8 mouse cellular contexts compared by ENCODE assay signal in the genomic region with DNA sequence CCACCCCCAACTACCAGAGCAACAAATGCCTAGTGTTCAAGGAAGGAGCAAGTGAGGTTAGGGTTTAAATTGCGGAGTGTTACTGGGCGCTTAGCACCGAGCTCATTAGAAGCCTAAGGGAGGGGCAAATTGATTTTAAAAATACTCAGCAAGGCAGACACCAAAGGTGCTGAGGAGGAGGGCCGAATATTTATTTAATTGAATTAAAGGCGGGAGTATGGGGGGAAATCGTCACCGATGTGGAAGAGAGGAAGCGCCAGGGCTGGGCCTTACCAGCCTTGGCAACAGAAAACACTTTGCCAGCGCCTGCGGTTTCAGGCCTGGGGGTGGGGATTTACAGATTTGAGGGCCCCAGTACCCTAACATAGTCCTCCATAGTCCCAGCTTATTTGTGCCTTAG. TPM values are rescaled to one million over a fixed set of nuclear protein-coding genes. Genes with fewer than 3 reads are reported as not detected.
DNase-seq lines count a peak whose midpoint lies in the region; ATAC-seq and TF ChIP-seq lines count a peak whose summit lies in the region.

No protein-coding gene starts in this region.

- H3K9me3 ChIP-seq in heart, embryonic 15.5 days (replicated peaks), result no peaks in the 10 kb centered on the region
- no peaks in the 10 kb centered on the region for H3K9me3 ChIP-seq in midbrain, embryonic 13.5 days
- no peaks in the 10 kb centered on the region for H3K9me3 ChIP-seq in stomach, embryonic 16.5 days (replicated peaks; ENCODE audit: control insufficient read depth, low read length)

- ATAC-seq in heart, embryonic 15.5 days (replicated peaks; ENCODE audit: insufficient number of reproducible peaks, insufficient read depth, low FRiP score, low read depth), result no peak
- peak; percentile 31 for ATAC-seq in midbrain, embryonic 13.5 days
- no peak for ATAC-seq in stomach, embryonic 16.5 days (ENCODE audit: insufficient read depth, low FRiP score)

- WGBS in heart, embryonic 15.5 days, result 14% methylated on average over 10 of the region's 10 CpGs
- WGBS in midbrain, embryonic 13.5 days, result 22% methylated on average over 10 of the region's 10 CpGs
- 18% methylated on average over 10 of the region's 10 CpGs for WGBS in stomach, embryonic 16.5 days

- H3K4me3 ChIP-seq in C2C12 (ENCODE audit: insufficient read depth, poor library complexity, severe bottlenecking), result peak overlapping the region; percentile 2
- H3K4me3 ChIP-seq in heart, embryonic 15.5 days, result peak overlapping the region; percentile 71
- peak overlapping the region; percentile 68 for H3K4me3 ChIP-seq in left cerebral cortex, adult 2 months
- peak overlapping the region; percentile 66 for H3K4me3 ChIP-seq in midbrain, embryonic 13.5 days (replicated peaks)
- peak overlapping the region; percentile 66 for H3K4me3 ChIP-seq in stomach, embryonic 16.5 days (replicated peaks; ENCODE audit: low read length)

- peak overlapping the region; percentile 61 for H3K4me2 ChIP-seq in heart, embryonic 15.5 days
- peak overlapping the region; percentile 59 for H3K4me2 ChIP-seq in midbrain, embryonic 13.5 days (replicated peaks)
- peak overlapping the region; percentile 50 for H3K4me2 ChIP-seq in stomach, embryonic 16.5 days (ENCODE audit: low read depth, low read length)

- peak overlapping the region; percentile 97 for H3K27ac ChIP-seq in heart, embryonic 15.5 days
- peak overlapping the region; percentile 92 for H3K27ac ChIP-seq in left cerebral cortex, adult 2 months
- peak overlapping the region; percentile 96 for H3K27ac ChIP-seq in midbrain, embryonic 13.5 days
- peak overlapping the region; percentile 96 for H3K27ac ChIP-seq in stomach, embryonic 16.5 days (ENCODE audit: low read length)

- no peaks in the 10 kb centered on the region for H3K36me3 ChIP-seq in C2C12 (ENCODE audit: control insufficient read depth, insufficient read depth)
- H3K36me3 ChIP-seq in heart, embryonic 15.5 days, result no peaks in the 10 kb centered on the region
- H3K36me3 ChIP-seq in midbrain, embryonic 13.5 days, result no peaks in the 10 kb centered on the region
- no peaks in the 10 kb centered on the region for H3K36me3 ChIP-seq in stomach, embryonic 16.5 days (ENCODE audit: control insufficient read depth, insufficient read depth, low read length)

- DNase-seq in 3134 (ENCODE audit: extremely low read depth, insufficient read length, low spot score), result peak; percentile 43
- peak; percentile 24 for DNase-seq in cerebellum, adult 8-10 months
- DNase-seq in left cerebral cortex, adult 2 months (ENCODE audit: extremely low spot score in 1 of 2, low spot score in 2 of 2), result peak in 1 of 2 experiments; percentile 15
- no peak for DNase-seq in ovary, adult 18-20 months (ENCODE audit: low spot score)

- no peak overlapping the region for H3K9ac ChIP-seq in heart, embryonic 15.5 days
- H3K9ac ChIP-seq in midbrain, embryonic 13.5 days (replicated peaks), result peak overlapping the region; percentile 83; the same call in 1 of the 2 replicates
- 0 out of 2 replicates have a peak overlapping the region, but pooled peaks have one; percentile 84 for H3K9ac ChIP-seq in stomach, embryonic 16.5 days (ENCODE audit: low read length)

- H3K79me3 ChIP-seq in C2C12 (ENCODE audit: low read depth), result peaks cover 32% of the 10 kb centered on the region

- no peaks in the 10 kb centered on the region for H3K27me3 ChIP-seq in C2C12 (ENCODE audit: control insufficient read depth, insufficient read depth, insufficient read length)
- H3K27me3 ChIP-seq in heart, embryonic 15.5 days, result no peaks in the 10 kb centered on the region
- H3K27me3 ChIP-seq in midbrain, embryonic 13.5 days, result no peaks in the 10 kb centered on the region
- no peaks in the 10 kb centered on the region for H3K27me3 ChIP-seq in stomach, embryonic 16.5 days (ENCODE audit: control insufficient read depth, insufficient read depth, low read length)

- H3K79me2 ChIP-seq in C2C12 (ENCODE audit: control insufficient read depth, insufficient read depth), result peaks cover 37% of the 10 kb centered on the region

- no peak for TF ChIP-seq CTCF in C2C12 (IDR thresholded peaks at IDR 0.05; ENCODE audit: control insufficient read depth, insufficient read depth, insufficient read length)
- TF ChIP-seq CTCF in left cerebral cortex, adult 2 months (IDR thresholded peaks at IDR 0.05), result no peak

- intact Hi-C loops in left cerebral cortex, adult 2 months (cut with DNase I), result loop anchor here (1.0 to 10.0 kb wide), 6 partner anchors 59 to 715 kb away; no protein-coding TSS in a partner anchor

- H3ac ChIP-seq in C2C12 (ENCODE audit: control insufficient read depth, insufficient read length, low read depth), result no peak overlapping the region

- peaks cover 18% of the 10 kb centered on the region for H3K4me1 ChIP-seq in heart, embryonic 15.5 days (replicated peaks)
- peaks cover 19% of the 10 kb centered on the region for H3K4me1 ChIP-seq in midbrain, embryonic 13.5 days (replicated peaks)
- peaks cover 9% of the 10 kb centered on the region; the same call in 1 of the 2 replicates for H3K4me1 ChIP-seq in stomach, embryonic 16.5 days (ENCODE audit: control insufficient read depth, insufficient read depth, low read length)

TF ChIP-seq in C2C12, 6 proteins besides CTCF, POLR2A, EP300 and RAD21:
- TF ChIP-seq FOSL1 (IDR thresholded peaks at IDR 0.05; ENCODE audit: insufficient read depth, low read length, poor library complexity, severe bottlenecking), result no peak
- TF ChIP-seq USF1 (IDR thresholded peaks at IDR 0.05; ENCODE audit: low read depth), result no peak
- no peak for TF ChIP-seq MYOD1 (IDR thresholded peaks at IDR 0.05; ENCODE audit: control insufficient read depth, insufficient read length, low read depth)
- TF ChIP-seq MAX (IDR thresholded peaks at IDR 0.05), result no peak
- no peak for TF ChIP-seq CEBPB (IDR thresholded peaks at IDR 0.05; ENCODE audit: low read depth)
- no peak for TF ChIP-seq MYOG (IDR thresholded peaks at IDR 0.05; ENCODE audit: control insufficient read depth, extremely low read depth, insufficient read length)

RNA-seq across cellular contexts. Expression of gene Tbl1x, which starts 1.0 kb away (rescaled TPM):
- 33.9 TPM for polyA plus RNA-seq in C2C12 (2012; fragmentation: generic; extraction: Trizol)
- polyA plus RNA-seq in heart, embryonic 15.5 days (2015; fragmentation: Nextera tagmentation; extraction: Ambion mirVana), result 53.3 and 63.4 TPM in 2 replicates
- total RNA-seq in left cerebral cortex, adult 2 months (2021), result 10 to 100 TPM; 49.6 TPM
- 46.9 and 49.6 TPM in 2 replicates for polyA plus RNA-seq in midbrain, embryonic 13.5 days (2015; fragmentation: Nextera tagmentation; extraction: Ambion mirVana)
- polyA plus RNA-seq in stomach, embryonic 16.5 days (2015; fragmentation: Nextera tagmentation; extraction: Ambion mirVana), result 56.8 and 60.7 TPM in 2 replicates

Comparison
In these comparisons a context has a peak if more than half of its experiments do, and no peak if none do; other contexts are left out.
1. H3K4me3 ChIP-seq: peak in every context shown above with its lines; median percentile 71 in heart, embryonic 15.5 days; 68 in left cerebral cortex, adult 2 months; 66 in midbrain, embryonic 13.5 days; 66 in stomach, embryonic 16.5 days; 2 in C2C12.